Mouse (Mus musculus) large intestine, adult 2 months (tissue): ENCODE measurements around the gene Dab2ip. TPM values are rescaled to one million over a fixed set of nuclear protein-coding genes. Genes with fewer than 3 reads are reported as not detected.

Experiments
- DNase-seq: peaks from one replicate; pipeline ENCODE4 v3.0.0-alpha.2; 2012; ENCODE audit warnings: low read depth, low spot score
- WGBS: fragments of 180-500 bp; shearing (Covaris S2); methylation state at CpG from one replicate; pipeline ENCODE4 v1.1.7; 2018; 5-methylcytosine and 5-hydroxymethylcytosine counted together
- polyA plus RNA-seq: library from polyadenylated mRNA; depleted of rRNA; stranded (reverse); fragments of >200 nt; gene quantifications from 2 replicates; pipeline ENCODE4 v1.2.3, GENCODE M21; 2012

Gene Dab2ip
- polyA plus RNA-seq, 1 experiment = 60.5 TPM

DNA sequence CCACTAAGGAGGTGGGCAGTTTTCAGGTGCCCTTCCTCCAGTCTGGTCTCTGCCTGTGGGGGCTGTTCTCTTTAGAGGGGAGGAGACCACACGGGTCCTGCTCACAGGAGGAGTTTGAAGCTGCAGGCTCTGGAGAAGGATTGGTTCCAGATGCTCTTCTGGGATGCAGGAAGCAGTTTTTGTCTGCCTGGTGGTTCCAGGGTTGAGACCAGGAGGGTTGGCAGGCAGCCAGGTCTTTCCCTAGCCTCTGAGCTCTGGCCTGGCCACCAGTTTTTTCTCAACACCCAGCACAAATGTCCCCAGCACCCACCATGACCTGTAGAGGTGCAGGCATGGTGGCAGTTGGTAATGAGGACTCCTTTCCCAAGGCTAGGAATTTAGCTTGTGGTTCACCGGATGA lies 61.5 kb downstream of the Dab2ip start:
- 75% methylated on average over 2 of the region's 2 CpGs for WGBS
- no peak for DNase-seq

DNA sequence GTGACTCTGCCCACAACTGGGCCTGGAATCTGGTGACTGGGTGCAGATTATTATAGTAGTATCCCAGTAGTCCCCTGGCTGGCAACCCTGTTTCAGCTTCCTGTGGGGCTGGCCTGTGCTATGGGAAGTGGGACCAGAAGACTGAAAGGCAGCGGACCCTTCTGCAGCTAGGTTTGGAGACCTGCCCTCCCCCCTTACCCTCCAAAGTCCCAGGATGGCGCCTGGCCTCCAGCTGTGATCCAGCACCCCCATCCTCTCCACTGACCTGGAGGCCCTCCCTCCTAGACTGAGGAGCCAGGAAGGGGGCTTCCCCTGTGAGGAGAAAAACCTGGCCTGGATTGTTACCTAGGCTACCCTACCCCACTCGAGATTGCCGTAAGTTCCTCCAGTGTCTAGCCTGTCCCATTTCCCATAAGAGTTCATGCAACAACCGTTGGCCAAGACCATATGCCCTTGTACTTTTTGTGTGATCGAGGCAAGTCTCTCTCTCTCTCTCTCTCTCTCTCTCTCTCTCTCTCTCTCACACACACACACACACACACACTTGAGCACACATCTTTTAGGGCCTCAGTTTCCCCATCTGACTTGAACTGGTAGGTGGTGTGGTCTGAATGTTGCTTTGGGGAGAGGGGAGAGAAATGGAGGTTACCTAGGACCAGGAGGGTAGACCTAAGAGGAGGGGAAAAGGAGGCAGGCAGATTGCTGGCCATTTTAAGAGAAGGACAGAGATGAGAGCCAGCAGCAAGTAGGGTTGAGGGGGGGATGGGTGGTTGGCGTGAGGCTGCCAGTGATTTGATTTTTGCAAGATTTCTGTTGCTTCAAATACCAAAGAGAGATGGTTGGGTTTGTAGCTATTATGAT lies 62.5 kb downstream of the Dab2ip start:
- no peak for DNase-seq
- 69% methylated on average over 7 of the region's 7 CpGs for WGBS

DNA sequence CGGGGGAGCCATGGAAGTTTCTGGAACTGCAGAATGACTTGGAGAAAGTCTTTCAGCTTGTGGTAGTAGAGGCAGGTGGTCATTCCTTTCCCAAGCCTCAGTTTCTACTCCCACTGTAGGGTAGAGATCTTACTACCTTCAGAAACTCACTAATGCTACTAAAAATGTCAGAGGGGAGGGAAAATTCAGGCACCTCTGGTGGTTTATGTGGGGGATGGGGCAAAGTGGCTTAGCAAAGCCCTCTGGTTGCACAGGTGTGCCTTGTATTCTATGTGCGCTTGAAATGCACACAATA lies 63.1 kb downstream of the Dab2ip start:
- WGBS = 81% methylated on average over 2 of the region's 2 CpGs

GRCm38 (mm10) chr2:35621796-35622195 lies 63.7 kb downstream of the Dab2ip start:
- under 1% methylated on average over 41 of the region's 41 CpGs for WGBS
- no peak for DNase-seq

More for the DNA sequence above, 63.1 kb downstream of the Dab2ip start:
- DNase-seq = no peak

DNA sequence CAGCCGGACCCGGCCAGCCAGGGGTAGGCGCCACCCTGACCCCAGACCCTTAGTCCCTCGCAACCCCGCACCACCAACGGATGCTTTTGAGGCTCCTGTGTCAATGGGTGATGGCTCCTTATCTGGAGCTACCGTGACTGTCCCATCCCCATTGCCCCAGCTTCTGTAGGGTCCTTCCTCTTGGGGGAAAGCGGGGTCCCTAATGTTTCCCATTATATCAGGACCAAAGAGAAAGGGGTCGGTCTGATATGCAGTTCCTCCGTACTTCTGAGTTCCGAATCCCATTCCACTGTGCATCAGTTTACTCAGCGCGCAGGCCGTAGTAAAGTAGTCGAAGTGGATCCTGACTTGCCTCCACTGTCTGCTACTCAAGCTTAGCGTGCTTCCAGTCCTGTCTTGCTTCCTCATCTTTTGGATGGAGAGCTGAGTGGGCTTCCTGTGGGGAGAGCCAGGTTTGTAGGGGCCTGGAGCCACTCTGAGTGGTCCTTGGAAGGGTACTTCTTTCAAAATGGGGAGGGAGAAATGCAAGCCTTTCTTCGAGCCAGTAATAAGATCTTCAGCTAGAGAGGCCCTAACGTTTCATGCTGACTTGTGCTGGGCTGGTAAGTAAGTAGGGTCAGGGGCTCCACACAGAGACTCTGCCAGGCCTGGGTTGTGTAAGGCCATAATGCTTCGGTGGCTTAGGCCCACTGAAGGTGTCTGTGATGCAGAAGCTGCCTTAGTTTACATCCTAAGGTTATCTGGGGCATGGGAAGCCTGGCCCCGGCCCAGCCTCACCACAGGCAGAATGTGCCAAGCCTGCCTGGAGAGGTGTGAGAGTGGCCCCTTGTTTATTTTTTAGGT lies 64.4 kb downstream of the Dab2ip start:
- WGBS = 12% methylated on average over 20 of the region's 20 CpGs
- DNase-seq = no peak

DNA sequence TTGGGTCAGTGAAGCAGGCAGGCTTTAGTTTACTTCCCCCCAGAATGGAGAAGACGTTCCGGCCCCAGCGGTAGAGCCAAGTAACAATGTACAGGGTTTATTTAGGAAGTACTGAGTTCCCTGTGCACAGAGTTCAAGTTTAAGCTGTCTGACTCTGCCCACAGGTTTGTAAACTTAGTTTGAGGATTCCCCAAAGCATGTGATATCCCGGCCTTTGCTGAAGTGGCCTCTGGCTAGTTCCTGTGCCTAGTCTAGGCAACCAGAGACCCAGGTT lies 65.0 kb downstream of the Dab2ip start:
- WGBS = 52% methylated on average over 4 of the region's 4 CpGs
- DNase-seq = no peak

DNA sequence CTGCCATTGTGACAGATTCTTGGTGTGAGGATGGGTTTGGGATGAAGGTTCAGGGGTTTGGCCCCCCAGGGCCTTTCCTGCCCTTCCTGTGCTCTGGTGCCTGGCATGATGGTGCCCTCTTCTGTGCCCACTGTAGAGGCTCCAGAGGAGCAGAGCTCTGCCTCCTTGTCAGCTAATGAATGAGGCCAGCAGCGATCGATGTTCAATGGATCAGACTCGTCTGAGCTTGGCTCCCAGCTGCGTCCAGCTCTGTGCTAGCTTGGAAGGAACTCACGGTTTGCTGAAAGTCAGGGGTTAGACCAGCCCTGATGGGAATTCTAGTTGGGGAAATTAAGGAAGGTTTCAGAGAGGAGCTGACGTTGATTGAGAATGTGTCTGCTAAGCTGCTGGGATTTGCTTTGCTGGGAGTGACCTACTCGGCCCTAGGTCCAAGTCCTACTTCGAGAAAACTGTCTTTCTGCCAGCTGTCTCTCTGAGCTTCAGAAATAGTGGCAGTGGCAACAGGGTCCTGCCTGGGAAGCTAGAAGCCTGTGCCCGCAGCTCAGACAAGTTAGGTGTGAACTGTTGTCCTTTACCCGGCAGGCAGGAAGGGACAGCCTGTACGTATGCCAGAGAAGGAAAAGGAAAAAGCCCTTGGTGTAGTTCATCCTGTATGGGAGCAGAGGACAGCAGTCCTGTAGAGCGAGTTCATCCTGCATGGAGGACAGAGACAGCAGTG lies 65.5 kb downstream of the Dab2ip start:
- WGBS = 58% methylated on average over 12 of the region's 12 CpGs
- DNase-seq = no peak

DNA sequence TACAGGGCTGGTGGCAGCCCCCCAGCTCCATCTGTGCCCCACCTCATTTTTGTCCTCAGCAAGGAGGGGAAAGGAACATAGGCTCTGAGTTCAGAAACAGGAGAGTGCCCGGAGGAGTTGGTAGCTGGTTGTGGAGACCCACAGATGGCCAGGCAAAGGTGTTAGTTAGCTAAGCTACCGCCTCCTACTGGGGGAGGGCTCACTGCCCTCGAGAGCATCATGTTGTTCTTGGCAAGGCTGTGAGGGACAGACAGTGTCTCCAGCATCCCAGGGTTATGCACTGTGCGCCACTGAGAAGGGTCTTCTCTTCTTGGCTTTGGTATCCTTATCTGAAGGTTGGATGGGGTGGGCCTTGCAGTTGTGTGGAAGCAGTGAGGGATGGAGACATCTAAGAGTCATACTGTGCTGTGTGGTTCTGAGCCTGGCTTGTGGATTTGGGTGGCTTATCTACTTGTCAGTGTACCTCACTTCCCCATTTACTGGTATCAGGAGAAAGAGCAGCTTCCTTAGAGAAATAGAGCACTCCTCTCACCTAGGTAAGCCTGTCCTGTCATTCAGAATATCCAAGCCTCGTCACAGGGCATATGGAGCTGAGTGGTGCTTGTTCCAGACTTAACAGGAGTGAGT lies 66.4 kb downstream of the Dab2ip start:
- 77% methylated on average over 5 of the region's 5 CpGs for WGBS
- DNase-seq = no peak

- 86% methylated on average over 6 of the region's 6 CpGs for WGBS
- no peak for DNase-seq
These were observed 66.9 kb downstream of the Dab2ip start for GRCm38 (mm10) chr2:35625007-35625380.

- DNase-seq = no peak
- 90% methylated on average over 6 of the region's 6 CpGs for WGBS
These were observed 67.5 kb downstream of the Dab2ip start for GRCm38 (mm10) chr2:35625526-35625925.

GRCm38 (mm10) chr2:35626181-35626727 lies 68.2 kb downstream of the Dab2ip start:
- WGBS = 83% methylated on average over 9 of the region's 9 CpGs
- DNase-seq = no peak

GRCm38 (mm10) chr2:35627298-35627898 lies 69.3 kb downstream of the Dab2ip start:
- no peak for DNase-seq
- 58% methylated on average over 11 of the region's 11 CpGs for WGBS

DNA sequence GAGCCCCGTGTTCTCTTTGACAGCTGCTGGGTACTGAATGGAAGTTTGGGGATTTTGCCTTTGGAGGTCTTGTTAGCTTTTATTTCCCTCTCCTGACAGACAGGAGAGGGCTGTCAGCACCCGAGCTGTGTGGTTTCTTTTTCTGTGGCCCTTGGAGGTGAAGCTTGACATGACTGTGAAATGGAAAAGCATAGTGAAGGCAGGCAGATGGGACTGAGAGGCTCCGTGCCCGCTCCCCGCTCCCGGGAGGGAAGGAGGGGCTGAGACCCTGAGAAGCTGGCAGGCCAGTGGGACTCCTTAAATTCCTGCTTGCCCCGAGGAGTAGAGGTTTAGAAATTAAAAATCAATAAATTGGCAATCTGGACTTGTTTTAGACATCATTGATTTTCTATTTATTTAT lies 70.0 kb downstream of the Dab2ip start:
- no peak for DNase-seq
- 78% methylated on average over 7 of the region's 7 CpGs for WGBS

DNA sequence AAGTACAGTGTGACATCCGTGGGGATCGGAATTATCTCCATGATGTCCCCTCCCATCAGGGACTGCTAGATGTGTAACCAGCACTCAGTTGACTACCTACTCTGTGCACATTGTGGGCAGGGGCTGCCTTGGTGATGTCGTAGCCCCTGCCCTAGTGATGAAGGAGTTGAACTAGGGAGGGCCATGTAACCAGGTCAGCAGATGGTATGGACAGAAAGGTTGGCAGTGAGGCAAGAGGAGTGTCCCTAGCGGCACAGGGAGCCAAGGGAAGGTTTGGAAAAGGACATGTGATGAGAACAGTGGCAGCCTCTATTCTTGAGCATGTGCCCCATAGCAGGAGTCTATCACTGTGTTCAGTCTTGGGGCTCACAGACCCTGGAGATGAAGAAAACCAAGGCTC lies 70.6 kb downstream of the Dab2ip start:
- WGBS = 88% methylated on average over 4 of the region's 4 CpGs
- DNase-seq = no peak

- DNase-seq = no peak
These were observed 71.1 kb downstream of the Dab2ip start for GRCm38 (mm10) chr2:35629126-35629525.

GRCm38 (mm10) chr2:35633392-35633791 lies 75.3 kb downstream of the Dab2ip start:
- DNase-seq = no peak
- WGBS = 94% methylated on average over 4 of the region's 4 CpGs

More at GRCm38 (mm10) chr2:35629126-35629525, 71.1 kb downstream of the Dab2ip start:
- WGBS = 88% methylated on average over 6 of the region's 8 CpGs

- WGBS = 85% methylated on average over 4 of the region's 4 CpGs
- DNase-seq = no peak
These were observed 76.9 kb downstream of the Dab2ip start for GRCm38 (mm10) chr2:35634963-35635362.

GRCm38 (mm10) chr2:35635541-35635940 lies 77.5 kb downstream of the Dab2ip start:
- 47% methylated on average over 4 of the region's 4 CpGs for WGBS
- DNase-seq = no peak

- WGBS = 84% methylated on average over 13 of the region's 13 CpGs
These were observed 79.9 kb downstream of the Dab2ip start for GRCm38 (mm10) chr2:35637880-35638535.

More at GRCm38 (mm10) chr2:35637880-35638535, 79.9 kb downstream of the Dab2ip start:
- DNase-seq = no peak
